Mouse (Mus musculus): ENCODE measurements around the gene Pdia4.

- no peak for TF ChIP-seq CTCF (conservative IDR thresholded peaks at IDR 0.05; ENCODE audit: insufficient read depth, insufficient read length, low read depth, low read length)
- TF ChIP-seq POLR2A (IDR thresholded peaks at IDR 0.05; ENCODE audit: low read depth, low read length), result no peak
Observed at GRCm38 (mm10) chr6:47793284-47793683, 19.9 kb downstream of the Pdia4 start.
